Mouse (Mus musculus) megakaryocyte progenitor cell, adult 5-6 weeks (primary cell): ENCODE data around the gene Rhcg. TPM values are rescaled to one million over a fixed set of nuclear protein-coding genes. Genes with fewer than 3 reads are reported as not detected.
A peak's percentile ranks its signal among the peaks of the same experiment; 100 is the strongest.

Source experiments
- ATAC-seq: replicated peaks from 2 replicates; pipeline ENCODE4 v1.8.0; 2016; ENCODE audit warnings: mild to moderate bottlenecking, moderate TSS enrichment, inconsistent platforms; ENCODE audit not compliant: poor library complexity
- total RNA-seq, 2 experiments: library from RNA; stranded (forward) in 1 of 2; stranded (reverse) in 1 of 2; fragments of 157-497, 149-512 nt in 1 of 2; fragments of 200-1000 nt in 1 of 2; gene quantifications; 2 replicates each; pipeline versions ENCODE4 v1.2.3 to v1.2.4; 2015 to 2017

Rhcg gene
- total RNA-seq, 2 experiments from 2014 or later: 0.17 to 1.9 TPM

DNA sequence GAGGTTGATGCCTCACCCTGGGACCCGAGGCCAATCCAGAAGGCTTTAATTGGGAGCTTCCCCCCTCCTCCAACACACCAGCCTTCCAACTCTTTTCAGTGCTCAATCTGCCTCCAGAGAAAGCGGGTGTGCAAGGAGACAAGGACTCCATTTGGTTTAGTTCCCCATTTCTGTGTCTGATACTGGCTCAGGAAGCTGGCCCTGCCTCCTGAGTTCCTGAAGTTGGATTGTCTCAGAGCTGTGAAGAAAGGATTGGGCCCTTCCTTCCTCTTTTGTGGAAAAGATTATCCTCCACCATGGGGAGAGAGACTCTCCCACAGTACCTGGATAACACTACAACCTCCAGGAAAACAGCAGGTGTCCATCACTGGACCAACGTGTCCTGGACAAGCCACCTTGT, 10.7 kb downstream of the Rhcg start:
- peak; percentile 71 for ATAC-seq

DNA sequence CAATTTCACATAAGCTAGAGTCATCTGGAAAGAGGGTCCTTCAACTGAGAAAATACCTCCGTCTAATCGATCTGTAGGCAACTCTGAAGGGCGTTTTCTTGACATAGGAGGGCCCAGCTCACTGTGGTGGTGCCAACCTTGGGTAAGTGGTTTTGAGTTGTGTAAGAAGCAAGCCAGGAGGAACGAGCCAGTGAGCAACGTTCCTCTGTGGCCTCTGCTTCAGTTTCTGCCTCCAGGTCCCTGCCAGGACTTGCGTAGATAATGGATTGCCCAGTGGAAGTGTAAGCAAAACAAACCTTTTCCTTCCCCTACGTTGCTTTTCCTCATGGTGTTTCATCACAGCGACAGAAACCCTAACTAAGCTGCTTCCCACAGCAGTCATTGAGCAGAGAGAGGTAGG, 15.5 kb downstream of the Rhcg start:
- peak; percentile 81 for ATAC-seq

- ATAC-seq: no peak
These were observed 17.3 kb downstream of the Rhcg start for GRCm38 (mm10) chr7:79600122-79600521.

DNA sequence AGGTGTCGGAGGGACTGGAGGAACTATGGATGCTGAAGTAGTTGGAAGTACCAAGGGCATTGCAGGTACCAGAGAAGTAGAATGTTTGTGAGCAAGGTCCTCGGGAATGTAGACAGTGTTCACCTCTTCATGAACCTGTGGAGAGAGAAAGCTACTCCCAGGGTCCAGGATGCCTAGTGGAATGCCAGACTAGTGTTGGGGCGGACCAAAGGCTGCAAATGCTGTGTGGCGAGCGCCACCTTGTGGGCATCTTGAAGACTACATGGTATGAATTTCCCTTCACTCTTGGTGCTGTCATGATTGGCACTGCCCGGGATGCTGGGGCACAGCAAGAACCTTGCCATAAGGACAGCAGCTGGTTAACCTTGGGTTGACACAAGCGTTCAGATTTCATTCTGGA, 22.6 kb downstream of the Rhcg start:
- ATAC-seq: peak; percentile 92

DNA sequence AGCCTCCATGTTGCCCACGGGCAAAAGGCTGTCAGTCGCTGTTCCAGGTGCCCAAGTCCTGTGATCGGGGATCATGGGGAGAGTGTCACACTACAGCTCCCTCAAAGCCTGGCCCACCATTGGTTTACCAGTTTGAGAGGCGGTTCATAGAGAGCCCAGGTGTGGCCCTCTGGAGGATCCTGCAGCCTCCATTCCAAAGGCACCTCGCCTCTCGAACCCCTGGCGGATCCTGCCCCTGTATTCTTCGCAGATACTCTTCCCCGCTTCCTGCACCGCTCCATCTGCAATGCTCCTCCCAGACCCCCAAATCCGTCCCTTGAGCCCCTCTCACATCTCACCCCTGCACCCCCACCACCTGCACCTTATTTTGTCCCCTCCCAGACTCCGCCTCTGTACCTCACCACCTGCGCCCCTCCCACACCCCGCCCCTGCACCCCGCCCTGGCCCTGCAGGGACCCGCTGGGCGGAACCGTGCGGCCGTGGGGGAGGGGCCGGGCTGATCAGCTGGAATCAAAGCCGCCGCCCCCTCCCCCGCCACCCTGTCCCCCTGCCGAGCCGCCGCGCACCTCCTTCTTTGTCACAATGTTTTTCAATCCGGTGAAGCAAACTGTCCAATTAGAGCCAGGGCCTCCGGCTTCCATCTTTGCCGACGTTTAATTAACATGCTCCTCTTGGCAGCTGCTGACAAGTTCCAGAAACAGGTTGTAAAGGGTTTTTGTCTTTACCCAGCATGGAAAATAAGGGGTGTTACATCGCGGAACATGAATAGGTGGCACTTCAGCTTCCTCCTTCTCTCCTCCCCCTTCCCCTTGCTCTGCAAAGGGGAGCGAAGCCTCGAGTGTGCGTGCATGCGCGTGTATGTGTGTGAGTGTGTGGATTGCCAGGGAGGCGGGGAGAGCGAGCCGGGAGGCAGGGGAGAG, 25.4 kb downstream of the Rhcg start:
- no peak for ATAC-seq

DNA sequence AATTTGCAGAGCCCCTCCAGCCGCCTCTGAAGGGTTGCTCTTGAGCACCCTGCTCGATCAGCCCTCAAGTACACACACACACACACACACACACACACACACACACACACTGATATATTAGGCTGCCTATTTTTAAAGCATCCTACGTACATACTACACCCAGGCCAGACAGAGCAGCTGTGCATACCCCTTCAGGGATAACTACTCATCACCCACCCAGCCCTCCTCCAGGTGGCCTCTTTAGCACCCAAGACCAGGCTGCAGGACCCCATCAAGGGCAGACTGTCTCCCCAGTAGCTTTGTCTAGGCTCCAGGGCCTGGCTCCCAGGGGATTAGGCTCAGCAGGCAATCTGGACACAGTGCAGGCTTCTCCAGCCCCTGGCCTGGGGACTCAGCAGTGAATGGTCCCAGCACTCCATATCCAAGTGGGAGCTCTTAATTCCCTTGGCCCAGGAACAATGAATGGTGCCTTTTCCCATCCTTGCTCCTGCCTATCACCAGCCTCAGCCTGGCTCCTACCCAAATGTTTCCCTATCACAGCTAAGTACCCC, 26.8 kb downstream of the Rhcg start:
- ATAC-seq: no peak

DNA sequence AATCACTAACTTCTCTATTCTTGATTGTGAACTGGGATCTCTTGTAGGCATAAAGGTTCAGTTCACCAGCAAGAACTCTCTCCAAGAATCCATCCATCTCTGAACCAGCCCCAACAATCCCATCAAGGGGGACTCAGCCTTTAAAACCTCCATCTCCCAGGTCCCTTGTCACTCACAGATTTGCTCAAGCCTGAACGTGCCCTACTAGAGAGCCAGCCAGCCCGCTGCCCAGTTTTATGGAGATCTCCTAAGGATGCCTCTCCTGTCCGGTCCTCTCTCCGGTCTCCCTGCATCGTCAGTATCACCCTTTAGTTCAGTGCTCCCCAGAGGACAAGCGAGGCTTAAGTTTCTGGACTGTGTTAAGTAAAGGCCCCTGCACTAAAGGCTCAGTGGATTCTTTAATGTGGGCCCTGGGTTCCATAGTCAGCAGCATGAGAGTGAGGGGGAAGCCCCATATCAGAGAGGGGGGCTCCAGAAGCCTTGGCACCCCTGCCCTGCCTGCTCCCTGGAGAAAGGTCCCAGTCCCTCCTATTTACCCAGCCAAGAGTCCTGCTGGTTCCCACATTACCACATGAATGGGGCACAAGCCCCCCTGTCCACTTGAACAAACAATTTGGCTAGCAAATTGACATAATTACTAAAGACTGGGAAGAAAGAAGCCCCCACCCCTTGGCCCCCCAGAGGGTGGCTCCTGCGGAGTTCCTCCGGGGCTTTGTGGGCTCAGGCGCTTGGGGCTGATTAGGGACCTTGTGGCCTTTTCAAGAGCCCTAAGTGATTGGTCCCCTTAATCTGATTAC, 27.5 kb downstream of the Rhcg start:
- ATAC-seq: no peak

- no peak for ATAC-seq
These were observed 29.2 kb downstream of the Rhcg start for GRCm38 (mm10) chr7:79588284-79588683.

- ATAC-seq: 0 out of 2 replicates have a peak, but pooled peaks have one; percentile 20
These were observed 38.6 kb downstream of the Rhcg start for GRCm38 (mm10) chr7:79578851-79579241.

DNA sequence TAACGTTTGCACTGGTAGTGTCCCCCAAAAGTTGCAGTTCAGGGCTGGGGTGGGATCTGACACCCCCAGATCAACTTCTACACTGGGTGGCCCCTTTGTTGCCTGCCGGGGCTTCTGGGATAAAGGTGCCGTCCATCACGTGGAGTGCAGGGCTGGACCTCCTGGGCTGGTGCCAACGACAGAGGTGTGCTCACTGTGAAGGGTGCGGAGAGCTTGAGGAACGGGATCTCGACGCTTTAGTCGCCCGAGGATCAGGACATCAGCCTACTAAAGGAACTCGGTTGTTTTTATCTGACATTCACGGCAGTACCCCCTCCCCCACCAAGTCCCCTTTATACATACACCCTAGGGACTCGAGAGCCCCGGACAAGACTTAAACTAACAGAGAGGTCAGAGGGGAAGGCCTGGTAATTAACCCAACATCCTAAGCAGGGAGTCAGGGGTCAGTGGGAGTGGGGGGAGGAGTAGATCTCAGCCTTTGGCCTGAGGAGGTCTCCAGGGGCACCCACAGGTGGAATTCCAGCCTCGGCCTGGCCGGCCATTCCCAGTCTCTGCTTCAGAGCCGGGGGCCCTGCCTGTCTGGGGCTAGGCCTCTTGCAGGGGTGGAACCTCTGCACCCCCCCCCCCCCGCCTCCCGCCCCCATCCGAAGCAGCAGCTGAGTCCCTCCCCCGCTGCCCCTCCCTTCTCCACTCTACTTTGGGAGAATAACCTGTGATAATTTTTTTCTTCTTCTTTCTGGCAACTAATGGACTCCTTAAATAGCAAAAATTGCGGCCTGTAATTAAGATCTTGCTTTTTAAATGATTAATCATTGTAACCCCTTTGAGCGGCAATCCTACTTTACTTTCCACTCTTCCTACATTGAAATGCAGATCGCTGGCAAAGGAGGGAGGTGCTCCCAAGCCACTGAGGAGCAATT, 39.3 kb downstream of the Rhcg start:
- no peak for ATAC-seq

- ATAC-seq: no peak
These were observed 40.2 kb downstream of the Rhcg start for GRCm38 (mm10) chr7:79577096-79577874.

- peak; percentile 58; the same call in 1 of the 2 replicates for ATAC-seq
These were observed 40.8 kb downstream of the Rhcg start for GRCm38 (mm10) chr7:79576659-79577058.

- no peak for ATAC-seq
These were observed 45.2 kb downstream of the Rhcg start for GRCm38 (mm10) chr7:79572191-79572818.

GRCm38 (mm10) chr7:79568937-79569535, 48.4 kb downstream of the Rhcg start:
- no peak for ATAC-seq

DNA sequence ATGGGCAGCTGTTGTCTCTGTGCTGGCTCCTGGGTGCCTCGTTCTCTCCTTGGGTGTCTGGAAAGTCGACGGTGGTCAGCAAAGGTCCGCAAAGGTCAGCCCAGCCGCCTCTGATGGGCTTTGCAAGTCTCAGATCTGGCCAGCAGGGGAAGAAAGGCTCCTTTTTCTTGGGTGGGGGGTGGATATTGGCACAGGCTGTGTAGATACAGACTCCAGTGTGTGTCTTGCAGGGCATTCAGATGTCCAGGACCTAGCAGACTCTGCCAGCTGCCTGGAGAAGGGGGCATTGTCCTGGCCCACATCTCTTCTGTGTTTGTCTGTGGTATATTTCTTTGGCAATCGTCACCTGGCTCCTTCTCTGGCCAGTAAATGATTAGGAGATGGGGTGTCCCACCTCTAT, 49.2 kb downstream of the Rhcg start:
- ATAC-seq: no peak

DNA sequence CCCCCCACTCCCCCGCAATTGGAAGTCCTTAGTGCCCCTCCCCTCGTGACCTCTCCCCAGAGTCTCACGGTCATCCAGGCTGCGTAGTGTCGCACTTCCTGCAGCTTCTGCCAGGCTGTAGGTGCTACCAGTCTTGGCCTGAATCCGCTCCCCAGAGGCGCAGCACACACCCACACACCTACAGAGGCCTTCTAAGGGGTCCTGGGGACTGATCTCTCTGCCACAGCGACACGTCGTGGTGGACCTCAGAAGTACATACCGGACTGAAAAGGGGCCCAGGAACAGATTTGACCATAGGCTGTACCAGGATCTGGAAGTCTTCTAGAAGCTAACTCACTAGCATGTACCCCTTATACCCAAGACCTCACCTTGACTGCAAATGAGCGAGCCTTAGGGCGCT, 53.8 kb downstream of the Rhcg start:
- peak; percentile 73 for ATAC-seq

GRCm38 (mm10) chr7:79562385-79562784, 55.1 kb downstream of the Rhcg start:
- ATAC-seq: no peak

DNA sequence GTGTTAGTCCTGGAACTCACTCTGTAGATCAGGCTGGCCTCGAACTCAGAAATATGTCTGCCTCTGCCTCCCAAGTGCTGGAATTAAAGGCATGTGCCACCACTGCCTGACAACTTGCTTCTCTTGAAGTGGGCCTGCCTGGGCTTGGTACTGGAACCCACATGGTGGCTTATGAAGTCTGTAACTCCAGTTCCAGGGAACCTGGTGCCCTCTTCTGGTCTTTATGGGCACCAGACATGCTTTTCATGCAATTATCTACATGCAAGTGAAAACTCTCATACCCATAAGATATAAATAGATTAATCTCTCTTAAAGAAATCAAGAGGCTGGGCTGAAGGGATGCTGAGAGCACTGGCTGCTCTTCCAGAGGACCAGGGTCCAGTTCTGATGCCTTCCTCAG, 58.8 kb downstream of the Rhcg start:
- no peak for ATAC-seq

DNA sequence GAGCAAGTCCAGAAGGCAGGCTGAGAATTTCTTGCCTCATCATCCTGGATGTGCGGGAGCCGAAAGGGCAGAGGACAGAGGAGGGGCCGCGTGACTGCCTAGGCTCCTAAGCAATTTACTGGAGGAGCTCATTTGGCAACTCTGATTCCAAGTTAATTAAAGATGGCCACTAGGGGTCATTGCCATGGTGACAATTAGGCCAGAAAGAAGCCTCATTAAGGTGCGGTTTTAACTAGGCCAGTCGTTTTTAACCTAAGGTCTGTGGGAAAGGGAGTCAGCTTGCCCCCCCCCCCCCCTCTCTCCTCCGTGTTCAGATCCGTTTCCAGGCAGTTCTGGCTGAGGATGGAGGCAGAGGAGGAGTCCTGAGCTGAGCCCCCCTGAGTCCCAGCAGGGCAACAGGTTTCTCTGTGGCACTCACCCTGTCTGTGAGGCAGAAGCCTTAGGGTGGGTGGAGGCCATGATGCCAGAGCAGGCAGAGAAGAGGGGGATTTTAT, 59.7 kb downstream of the Rhcg start:
- ATAC-seq: no peak
